Mouse (Mus musculus) ES-E14 (cell line): Measurements from ENCODE around the gene Nsun7. TPM values are rescaled to one million over a fixed set of nuclear protein-coding genes. Genes with fewer than 3 reads are reported as not detected.

Experiments used
- DNase-seq: peaks from one replicate; pipeline ENCODE4 v3.0.0-alpha.2; 2013; ENCODE audit warnings: low read depth, low spot score
- H3K27ac ChIP-seq: 2 replicates; pipeline ENCODE4 v1.5.1; 2012; ENCODE audit warnings: low read depth, mild to moderate bottlenecking, low read length, moderate library complexity, mixed read lengths; ENCODE audit not compliant: poor library complexity, insufficient read depth, severe bottlenecking
- H3K36me3 ChIP-seq: 2 replicates; pipeline ENCODE4 v1.6.1; 2012; ENCODE audit warnings: mild to moderate bottlenecking, low read length, moderate library complexity, mixed read lengths; ENCODE audit not compliant: control insufficient read depth, poor library complexity, insufficient read depth, severe bottlenecking
- H3K4me1 ChIP-seq, 2 experiments: fragments of 150-350 bp in 1 of 2; sonication (generic) in 1 of 2; 2 replicates each; pipeline ENCODE4 v1.6.1; 2012; ENCODE audit warnings: low read length in 2 of 2, mild to moderate bottlenecking in 1 of 2, mixed read lengths in 1 of 2; ENCODE audit not compliant: control insufficient read depth in 2 of 2, insufficient read depth in 2 of 2, poor library complexity in 1 of 2
- H3K4me3 ChIP-seq, 2 experiments: fragments of 150-350 bp in 1 of 2; sonication (generic) in 1 of 2; 2 replicates each; pipeline ENCODE4 v1.5.1; 2012; ENCODE audit warnings: low read length in 2 of 2, low read depth in 1 of 2, mild to moderate bottlenecking in 1 of 2, mixed read lengths in 1 of 2; ENCODE audit not compliant: insufficient read depth in 1 of 2, poor library complexity in 1 of 2, severe bottlenecking in 1 of 2
- H3K9ac ChIP-seq: 2 replicates; pipeline ENCODE4 v1.6.1; 2012; ENCODE audit warnings: low read depth, mild to moderate bottlenecking, low read length, mixed read lengths; ENCODE audit not compliant: poor library complexity, insufficient read depth, severe bottlenecking
- H3K9me3 ChIP-seq: fragments of 150-350 bp; sonication (generic); 2 replicates; pipeline ENCODE4 v1.6.1; 2012; ENCODE audit warnings: low read depth, mild to moderate bottlenecking, low read length; ENCODE audit not compliant: control insufficient read depth, insufficient read depth
- CHD2 ChIP-seq: IDR thresholded peaks from 2 replicates; pipeline ENCODE4 v1.6.1; 2014; ENCODE audit warnings: mild to moderate bottlenecking, low read depth, low read length, inconsistent platforms
- HCFC1 ChIP-seq: IDR thresholded peaks from 2 replicates; pipeline ENCODE4 v1.6.1; 2012; ENCODE audit warnings: low read length, inconsistent platforms, borderline replicate concordance; ENCODE audit not compliant: insufficient read depth
- MAFK ChIP-seq: IDR thresholded peaks from 2 replicates; pipeline ENCODE4 v1.6.1; 2014; ENCODE audit warnings: mild to moderate bottlenecking, low read depth, low read length, inconsistent platforms; ENCODE audit not compliant: insufficient read depth
- ZC3H11A ChIP-seq: IDR thresholded peaks from 2 replicates; pipeline ENCODE4 v1.6.1; 2012; ENCODE audit warnings: low read depth, mild to moderate bottlenecking, inconsistent platforms, low read length, borderline replicate concordance
- ZNF384 ChIP-seq: IDR thresholded peaks from 2 replicates; pipeline ENCODE4 v1.6.1; 2012; ENCODE audit warnings: low read depth, low read length, inconsistent platforms
- in situ Hi-C, 2 experiments: fragments of 600-800 bp; cut with MboI; formaldehyde crosslinking; loops; one replicate each; pipeline ENCODE4 v1.15.1; 2025; ENCODE audit warnings: low sequenced_read_pairs in 2 of 2, inconsistent platforms in 1 of 2; ENCODE audit not compliant: unreplicated experiment in 2 of 2
- total RNA-seq: library from RNA; depleted of rRNA; stranded (reverse); fragments of 300-350 nt; gene quantifications from 2 replicates; pipeline ENCODE4 v1.2.3, GENCODE M21; 2012

Nsun7 gene
- total RNA-seq, 1 experiment = 0.04 TPM

- Histone ChIP-seq H3K36me3 (no peaks in the 10 kb centered on the region), H3K27ac (no peak overlapping the region), H3K4me3 (no peak overlapping the region), H3K9ac (no peak overlapping the region), H3K9me3 (no peaks in the 10 kb centered on the region), H3K4me1 (no peaks in the 10 kb centered on the region)
- DNase-seq = no peak
- no peak for TF ChIP-seq ZNF384
- TF ChIP-seq ZC3H11A = no peak
- no peak for TF ChIP-seq HCFC1
- no peak for TF ChIP-seq MAFK
- TF ChIP-seq CHD2 = no peak
- in situ Hi-C loops = loop anchor here in 1 of 2 experiments (25.0 kb wide), 1 partner anchor 368 kb away; no protein-coding TSS in a partner anchor
Measured at GRCm38 (mm10) chr5:66294106-66294625, 34.5 kb downstream of the Nsun7 start.

GRCm38 (mm10) chr5:66294952-66295351 is 35.3 kb downstream of the Nsun7 start:
- in situ Hi-C loops = loop anchor here in 1 of 2 experiments (25.0 kb wide), 1 partner anchor 367 kb away; no protein-coding TSS in a partner anchor
- Histone ChIP-seq H3K4me3 (no peak overlapping the region), H3K4me1 (no peaks in the 10 kb centered on the region), H3K9ac (no peak overlapping the region), H3K9me3 (no peaks in the 10 kb centered on the region), H3K36me3 (no peaks in the 10 kb centered on the region), H3K27ac (no peak overlapping the region)
- no peak for DNase-seq
- TF ChIP-seq ZNF384 (no peak), CHD2 (no peak), ZC3H11A (no peak), HCFC1 (no peak), MAFK (no peak)

GRCm38 (mm10) chr5:66296116-66296515 is 36.4 kb downstream of the Nsun7 start:
- in situ Hi-C loops = loop anchor here in 1 of 2 experiments (25.0 kb wide), 1 partner anchor 366 kb away; no protein-coding TSS in a partner anchor
- no peak overlapping the region for H3K9ac ChIP-seq
- DNase-seq = no peak
- TF ChIP-seq ZC3H11A (no peak), HCFC1 (no peak), CHD2 (no peak), MAFK (no peak), ZNF384 (no peak)
- H3K36me3 ChIP-seq = no peaks in the 10 kb centered on the region
- H3K4me1 ChIP-seq = no peaks in the 10 kb centered on the region
- H3K27ac ChIP-seq = no peak overlapping the region
- no peaks in the 10 kb centered on the region for H3K9me3 ChIP-seq
- no peak overlapping the region for H3K4me3 ChIP-seq

- TF ChIP-seq CHD2 (no peak), HCFC1 (no peak), ZNF384 (no peak), ZC3H11A (no peak), MAFK (no peak)
- Histone ChIP-seq H3K9ac (no peak overlapping the region), H3K27ac (no peak overlapping the region), H3K4me1 (no peaks in the 10 kb centered on the region), H3K9me3 (no peaks in the 10 kb centered on the region), H3K4me3 (no peak overlapping the region), H3K36me3 (peaks cover 7% of the 10 kb centered on the region; the same call in 1 of the 2 replicates)
- in situ Hi-C loops = loop anchor here in 1 of 2 experiments (25.0 kb wide), 1 partner anchor 363 kb away; no protein-coding TSS in a partner anchor
- DNase-seq = no peak
Measured at GRCm38 (mm10) chr5:66298856-66299255, 39.2 kb downstream of the Nsun7 start.

- TF ChIP-seq ZNF384 (no peak), CHD2 (no peak), HCFC1 (no peak), MAFK (no peak)
- Histone ChIP-seq H3K36me3 (peaks cover 7% of the 10 kb centered on the region; the same call in 1 of the 2 replicates), H3K9me3 (no peaks in the 10 kb centered on the region), H3K27ac (no peak overlapping the region), H3K9ac (no peak overlapping the region), H3K4me3 (no peak overlapping the region), H3K4me1 (no peaks in the 10 kb centered on the region)
- no peak for DNase-seq
- in situ Hi-C loops = no loop called here
Measured at GRCm38 (mm10) chr5:66300576-66300975, 40.9 kb downstream of the Nsun7 start.
